Mouse (Mus musculus): ENCODE data around the gene Srp9.
A peak's percentile ranks its signal among the peaks of the same experiment; 100 is the strongest.

The Srp9 gene

DNA sequence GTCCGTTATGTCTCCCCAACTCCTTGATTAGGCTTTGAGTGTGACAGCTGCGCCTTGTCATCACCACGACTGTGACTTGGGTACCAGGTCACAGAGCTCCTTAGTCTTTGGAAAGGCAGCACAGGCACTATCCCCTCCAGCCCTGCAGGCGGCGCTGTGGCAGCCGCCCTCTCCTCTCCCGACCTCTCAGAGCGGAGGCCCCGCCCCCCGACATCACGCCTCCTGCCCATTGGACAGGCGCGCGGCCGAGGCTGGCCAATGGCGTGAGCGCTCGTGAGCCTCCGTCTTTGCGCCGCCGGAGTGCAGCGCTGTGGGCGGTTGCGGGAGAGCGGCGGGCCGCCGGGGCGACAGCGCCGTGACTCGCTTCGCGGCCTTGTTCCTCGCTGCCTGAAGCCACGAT lies at the start of gene Srp9:
Gene Srp9, plus strand, starts transcription at position 232 of the 400 bp plus-strand sequence.
- peak; percentile 97 to 98 for DNase-seq (ENCODE audit: low spot score in 2 of 2)

DNA sequence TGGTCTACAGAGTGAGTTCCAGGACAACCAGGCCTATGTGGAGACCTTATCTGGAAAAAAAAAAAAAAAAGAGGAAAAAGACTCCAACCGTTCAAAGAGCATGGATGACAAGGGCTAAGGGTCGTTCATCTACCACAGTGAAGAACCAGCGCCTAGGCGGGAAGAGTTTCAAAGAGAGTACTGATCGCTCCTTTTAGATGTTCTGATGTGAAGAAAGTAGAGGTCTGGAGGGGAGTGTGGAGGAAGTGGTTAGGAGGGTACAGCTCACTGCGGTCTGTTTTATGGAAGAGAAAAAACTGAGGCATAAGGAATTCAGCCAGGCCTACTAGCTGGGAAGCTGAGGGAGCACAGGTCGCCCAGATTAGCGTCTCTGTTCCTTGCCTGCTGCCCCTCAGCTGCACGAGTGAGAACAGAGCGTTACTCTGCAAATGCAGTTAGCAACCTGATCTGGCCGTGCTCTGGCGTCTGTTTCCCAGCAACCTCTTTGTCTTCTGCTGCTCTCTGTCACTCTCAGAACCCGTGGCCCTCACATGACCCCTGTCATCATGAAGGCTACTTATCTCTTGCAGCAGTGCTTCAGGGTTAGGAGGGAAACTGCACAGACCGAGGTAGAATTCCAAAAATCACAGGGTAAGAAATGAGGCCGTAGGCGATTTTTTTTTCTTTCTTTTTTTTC lies 42.7 kb upstream of the Srp9 start:
- no peak for DNase-seq (ENCODE audit: low spot score in 2 of 2)

- DNase-seq (ENCODE audit: low spot score in 2 of 2) = no peak
Measured at GRCm38 (mm10) chr1:182083459-182083858, 41.1 kb upstream of the Srp9 start.

- peak; percentile 31 to 54 for DNase-seq (ENCODE audit: low spot score in 2 of 2)
Measured at GRCm38 (mm10) chr1:182086759-182087158, 37.8 kb upstream of the Srp9 start.

- no peak for DNase-seq (ENCODE audit: low spot score in 2 of 2)
Measured at GRCm38 (mm10) chr1:182087351-182087750, 37.2 kb upstream of the Srp9 start.

GRCm38 (mm10) chr1:182087753-182088633 lies 36.5 kb upstream of the Srp9 start:
- DNase-seq (ENCODE audit: low spot score in 2 of 2) = no peak

DNA sequence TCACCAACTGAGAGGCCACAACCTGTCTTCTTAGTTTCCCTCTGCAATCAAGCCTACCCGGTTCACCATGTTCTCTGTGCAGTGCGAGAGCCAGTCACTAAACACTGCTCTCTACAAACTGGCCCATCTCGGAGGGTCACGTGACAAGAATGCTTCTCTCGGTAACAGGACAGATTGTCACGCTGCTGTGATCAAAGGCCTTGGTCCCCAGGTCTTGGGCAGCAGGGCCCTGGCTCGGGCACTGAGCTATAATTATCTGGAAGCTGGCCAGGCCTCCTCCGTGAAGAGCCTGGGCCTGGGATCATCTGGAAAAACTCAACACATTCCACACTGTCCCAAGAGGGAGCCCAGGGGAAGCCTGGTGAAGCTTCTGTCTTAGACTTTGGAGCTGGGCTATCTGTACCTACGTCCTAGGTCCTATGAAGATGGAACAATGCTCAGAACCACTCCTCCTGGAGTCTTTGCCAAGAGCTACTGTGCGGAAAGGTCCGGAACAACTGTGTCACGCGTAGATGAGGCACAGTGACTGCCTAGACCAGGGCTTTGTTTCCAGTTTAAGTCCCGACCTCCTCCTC lies 35.6 kb upstream of the Srp9 start:
- no peak for DNase-seq (ENCODE audit: low spot score in 2 of 2)

DNA sequence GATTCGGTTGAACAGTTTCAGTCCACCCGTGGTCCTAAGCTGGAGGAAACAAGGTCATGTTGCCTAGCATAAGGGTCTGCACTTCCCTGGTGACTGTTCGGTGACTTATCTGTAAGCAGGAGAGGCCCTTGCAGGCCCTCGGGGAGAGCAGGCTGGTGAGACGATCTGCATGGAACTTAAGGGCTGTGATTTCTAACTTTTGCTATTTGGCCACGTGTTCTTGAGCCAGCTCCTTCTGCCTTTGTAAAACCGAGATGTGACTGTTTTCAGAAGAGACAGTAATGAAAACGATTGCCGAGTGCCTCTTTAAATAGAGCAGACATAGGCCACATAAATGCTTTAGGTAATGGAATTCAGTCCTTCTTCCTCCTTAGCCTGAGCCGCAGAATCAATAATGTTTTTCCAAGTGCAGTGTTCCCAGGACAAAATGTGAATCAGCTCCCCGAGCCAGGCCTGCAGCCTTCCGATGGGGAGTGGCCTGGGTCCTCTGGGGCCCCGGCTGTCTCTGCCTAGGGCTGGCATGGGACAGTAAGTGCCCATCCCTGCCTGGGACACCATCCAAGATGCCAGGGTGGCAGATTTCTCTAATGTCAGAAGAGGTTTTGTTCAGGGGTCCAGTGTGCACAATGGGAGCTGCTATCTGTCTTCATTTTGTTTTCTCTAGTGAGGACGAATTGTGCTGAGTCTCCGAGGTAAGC lies 34.8 kb upstream of the Srp9 start:
- no peak for DNase-seq (ENCODE audit: low spot score in 2 of 2)

- no peak for DNase-seq (ENCODE audit: low spot score in 2 of 2)
Measured at GRCm38 (mm10) chr1:182090298-182090677, 34.2 kb upstream of the Srp9 start.

GRCm38 (mm10) chr1:182091261-182091660 lies 33.3 kb upstream of the Srp9 start:
- DNase-seq (ENCODE audit: low spot score in 2 of 2) = no peak

DNA sequence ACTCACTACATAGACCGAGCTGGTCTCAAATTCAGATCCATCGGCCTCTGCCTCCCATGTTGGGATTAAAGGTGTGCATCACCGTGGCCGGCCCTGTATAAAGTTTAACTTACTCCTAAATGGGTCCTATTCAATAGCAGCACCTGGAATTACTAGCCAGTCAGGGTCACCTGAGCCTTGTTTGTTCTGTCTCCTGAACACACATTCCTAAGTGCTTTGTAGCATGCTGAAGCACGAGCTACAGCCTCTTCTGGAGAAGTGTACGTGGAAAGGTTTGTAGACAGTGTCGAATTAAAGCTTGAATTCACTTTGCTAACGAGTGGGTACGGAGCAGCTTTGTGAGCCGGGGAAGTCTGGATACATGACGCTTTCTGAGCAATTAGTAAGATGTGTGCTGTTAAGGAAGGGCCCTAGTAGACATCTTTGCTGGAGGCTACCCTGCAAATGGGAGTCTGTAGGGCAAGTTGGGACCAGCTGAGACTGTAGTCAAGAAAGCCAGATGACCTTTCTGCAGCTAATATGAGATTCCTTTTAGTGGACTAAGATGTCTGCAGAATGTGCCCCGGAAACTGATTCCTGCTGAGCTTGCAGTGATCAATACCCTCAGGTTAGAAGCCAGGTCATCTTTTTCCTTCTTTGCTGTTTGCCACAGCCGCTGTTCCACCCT lies 32.7 kb upstream of the Srp9 start:
- no peak for DNase-seq (ENCODE audit: low spot score in 2 of 2)

DNA sequence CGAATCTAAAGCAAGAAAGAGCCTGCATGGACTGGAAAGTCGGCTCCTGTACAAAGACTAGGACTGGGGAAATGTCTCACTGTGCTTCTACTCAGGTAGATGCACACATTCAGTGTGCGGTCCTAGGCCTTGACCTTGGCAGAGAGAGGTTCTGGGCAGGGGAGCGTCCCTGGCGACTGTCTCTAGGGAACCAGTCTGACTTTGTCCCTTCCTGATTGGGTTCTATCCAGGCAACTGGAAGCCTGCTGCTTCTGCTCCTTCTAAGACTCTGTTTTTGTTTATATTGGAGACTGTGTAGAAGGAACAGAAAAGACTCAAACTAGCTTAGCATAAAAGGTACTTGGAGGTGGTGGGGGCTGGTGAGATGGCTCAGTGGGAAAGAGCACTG lies 32.1 kb upstream of the Srp9 start:
- no peak for DNase-seq (ENCODE audit: low spot score in 2 of 2)

GRCm38 (mm10) chr1:182093407-182093806 lies 31.1 kb upstream of the Srp9 start:
- no peak for DNase-seq (ENCODE audit: low spot score in 2 of 2)

DNA sequence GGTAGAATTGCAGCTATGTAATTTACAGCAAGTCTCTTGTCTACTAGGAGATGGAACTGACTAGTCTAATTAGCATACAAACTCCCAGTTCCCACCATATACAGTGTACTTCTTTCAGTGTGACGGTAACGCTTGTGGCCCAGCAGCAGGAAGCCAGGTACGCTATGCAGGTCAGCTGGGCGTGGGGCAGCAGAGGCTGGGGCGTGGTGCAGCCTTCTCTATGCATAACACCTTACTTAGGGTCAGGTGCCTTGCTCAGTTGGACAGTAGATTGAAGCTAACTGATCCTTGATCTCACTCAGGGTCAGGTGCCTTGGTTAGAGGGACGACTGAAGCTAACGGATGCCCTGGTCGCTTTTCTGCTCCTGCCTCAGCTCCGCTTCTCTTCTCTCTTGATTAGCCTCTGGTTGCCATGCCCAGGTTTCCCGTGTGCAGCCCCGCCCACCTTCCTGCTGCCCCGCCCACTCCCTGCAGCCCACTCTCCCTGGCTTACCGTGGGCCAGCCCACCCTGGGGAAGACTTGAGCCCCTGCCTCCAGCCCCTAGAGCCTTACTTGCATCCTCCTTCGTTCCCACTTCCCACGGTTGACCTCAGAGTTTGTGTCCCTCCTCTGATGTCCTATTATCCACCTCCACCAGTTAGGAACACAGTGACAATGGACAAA lies 29.9 kb upstream of the Srp9 start:
- DNase-seq (ENCODE audit: low spot score in 2 of 2) = no peak

GRCm38 (mm10) chr1:182095240-182095741 lies 29.2 kb upstream of the Srp9 start:
- no peak for DNase-seq (ENCODE audit: low spot score in 2 of 2)

GRCm38 (mm10) chr1:182096707-182097106 lies 27.8 kb upstream of the Srp9 start:
- no peak for DNase-seq (ENCODE audit: low spot score in 2 of 2)

GRCm38 (mm10) chr1:182099062-182099461 lies 25.5 kb upstream of the Srp9 start:
- DNase-seq (ENCODE audit: low spot score in 2 of 2) = no peak

DNA sequence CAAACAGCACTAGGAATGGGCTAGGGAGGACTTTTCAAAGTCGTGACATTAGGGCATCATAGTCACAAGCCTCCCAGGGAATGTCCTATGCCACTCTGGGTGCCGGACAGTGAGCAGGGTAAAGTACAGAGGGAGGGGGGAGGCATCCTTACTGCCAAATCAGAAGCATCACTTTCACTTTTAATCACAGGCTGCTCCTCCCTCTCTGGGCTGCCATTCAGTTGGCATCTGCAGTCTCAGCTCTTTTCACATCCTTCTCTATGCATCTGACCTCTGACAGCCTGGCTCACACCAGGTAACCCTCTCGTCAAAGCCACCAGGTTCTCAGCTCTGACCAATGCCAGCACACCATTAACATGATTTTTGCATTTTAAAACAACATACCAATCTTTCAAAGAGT lies 24.1 kb upstream of the Srp9 start:
- no peak for DNase-seq (ENCODE audit: low spot score in 2 of 2)

DNA sequence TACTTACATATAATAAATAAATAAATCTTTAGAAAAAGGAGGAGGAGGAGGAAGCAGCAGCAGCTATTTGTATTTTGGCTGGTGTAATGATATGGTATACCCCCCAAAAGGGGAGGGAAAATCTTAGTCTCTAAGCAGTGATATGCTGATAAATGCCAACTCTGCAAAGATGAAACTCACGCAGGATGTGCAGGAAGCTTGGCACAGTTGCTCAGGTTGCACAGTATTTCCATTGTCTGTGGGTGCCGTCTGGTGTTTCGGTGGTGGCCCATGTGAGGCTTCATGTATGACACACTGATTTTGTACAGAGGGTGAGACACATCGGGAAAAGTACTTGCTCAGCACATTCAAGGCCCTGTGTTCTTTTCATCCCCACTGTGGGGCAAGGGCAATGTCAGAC lies 23.1 kb upstream of the Srp9 start:
- DNase-seq (ENCODE audit: low spot score in 2 of 2) = no peak

DNA sequence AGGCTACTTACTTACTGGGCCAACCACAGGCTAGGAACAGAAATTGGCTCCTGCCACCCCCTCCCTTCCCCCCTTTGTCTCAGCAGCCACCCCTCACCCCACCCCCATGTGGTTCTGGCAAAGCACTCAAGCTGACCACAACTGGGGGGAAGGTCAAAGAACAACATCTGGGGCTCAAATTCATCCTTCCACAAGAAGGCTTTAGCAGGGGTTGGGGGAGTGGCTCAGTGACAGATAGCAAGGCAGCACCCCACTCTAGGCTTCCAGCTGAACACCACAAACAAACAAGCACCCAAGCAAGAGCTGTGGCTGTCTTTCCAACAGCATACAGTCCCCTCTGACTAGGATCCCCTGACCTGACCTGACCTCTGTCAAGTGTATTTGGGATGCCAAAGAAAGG lies 21.8 kb upstream of the Srp9 start:
- DNase-seq (ENCODE audit: low spot score in 2 of 2) = no peak

DNA sequence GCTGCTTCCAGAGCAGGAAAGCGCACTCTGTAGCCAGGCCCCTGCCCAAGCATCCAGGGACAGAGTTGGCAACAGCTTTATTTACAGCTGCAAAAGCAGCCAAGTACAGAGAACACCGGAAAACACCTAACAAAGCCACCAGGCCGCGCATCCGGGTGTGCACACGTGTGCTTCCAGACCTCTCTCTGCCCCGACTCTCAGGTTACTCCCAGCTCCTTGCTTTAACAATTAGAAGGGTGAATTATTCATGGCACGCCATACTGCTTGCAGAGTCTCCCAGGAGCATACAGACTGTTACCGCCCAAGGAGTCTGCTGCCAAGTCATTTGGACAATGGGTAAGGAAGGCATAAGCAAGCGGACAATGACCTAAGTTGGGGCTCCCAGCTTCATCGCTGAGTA lies 21.1 kb upstream of the Srp9 start:
- DNase-seq (ENCODE audit: low spot score in 2 of 2) = no peak

All from frontal cortex, postnatal 36 days (tissue).